Mouse (Mus musculus): Measurements from ENCODE around the gene Scmh1. TPM values are rescaled to one million over a fixed set of nuclear protein-coding genes. Genes with fewer than 3 reads are reported as not detected.

The Scmh1 gene
- polyA plus RNA-seq, 1 experiment from 2014 or later, result 43.5 TPM

GRCm38 (mm10) chr4:120405806-120406638 lies 941 bp downstream of the Scmh1 start:
- H3K36me3 ChIP-seq, result no peaks in the 10 kb centered on the region
- H3K27ac ChIP-seq, result peak overlapping the region; percentile 98
- no peaks in the 10 kb centered on the region for H3K27me3 ChIP-seq
- H3K4me2 ChIP-seq, result peak overlapping the region; percentile 62
- H3K4me3 ChIP-seq (replicated peaks), result peak overlapping the region; percentile 99
- H3K9me3 ChIP-seq (replicated peaks), result no peaks in the 10 kb centered on the region
- peak overlapping the region; percentile 96 for H3K9ac ChIP-seq
- WGBS, result 2% methylated on average over 25 of the region's 25 CpGs
- peak; percentile 13 for ATAC-seq (replicated peaks; ENCODE audit: low FRiP score)
- peaks cover 19% of the 10 kb centered on the region for H3K4me1 ChIP-seq

- ATAC-seq (replicated peaks; ENCODE audit: low FRiP score), result no peak
- Histone ChIP-seq H3K27me3 (no peaks in the 10 kb centered on the region), H3K36me3 (no peaks in the 10 kb centered on the region), H3K4me3 (replicated peaks) (peak overlapping the region; percentile 99), H3K9me3 (replicated peaks) (no peaks in the 10 kb centered on the region), H3K9ac (no peak overlapping the region; the same call in 1 of the 2 replicates), H3K27ac (peak overlapping the region; percentile 98), H3K4me2 (peak overlapping the region; percentile 62), H3K4me1 (peaks cover 24% of the 10 kb centered on the region)
- 33% methylated on average over 3 of the region's 3 CpGs for WGBS
These were observed 1.7 kb downstream of the Scmh1 start for GRCm38 (mm10) chr4:120406639-120407273.

- Histone ChIP-seq H3K4me1 (peaks cover 30% of the 10 kb centered on the region), H3K9me3 (replicated peaks) (no peaks in the 10 kb centered on the region), H3K9ac (no peak overlapping the region), H3K36me3 (no peaks in the 10 kb centered on the region), H3K4me2 (no peak overlapping the region), H3K4me3 (replicated peaks) (no peak overlapping the region), H3K27ac (no peak overlapping the region), H3K27me3 (no peaks in the 10 kb centered on the region)
- ATAC-seq (replicated peaks; ENCODE audit: low FRiP score), result no peak
- 88% methylated on average over 4 of the region's 4 CpGs for WGBS
These were observed 13.0 kb downstream of the Scmh1 start for GRCm38 (mm10) chr4:120418053-120418452.

GRCm38 (mm10) chr4:120420193-120420592 lies 15.1 kb downstream of the Scmh1 start:
- H3K27ac ChIP-seq, result no peak overlapping the region
- H3K9me3 ChIP-seq (replicated peaks), result no peaks in the 10 kb centered on the region
- no peak overlapping the region for H3K9ac ChIP-seq
- no peak overlapping the region for H3K4me2 ChIP-seq
- peaks cover 30% of the 10 kb centered on the region for H3K4me1 ChIP-seq
- no peaks in the 10 kb centered on the region for H3K36me3 ChIP-seq
- no peak overlapping the region for H3K4me3 ChIP-seq (replicated peaks)
- no peak for ATAC-seq (replicated peaks; ENCODE audit: low FRiP score)
- no peaks in the 10 kb centered on the region for H3K27me3 ChIP-seq

GRCm38 (mm10) chr4:120420685-120421084 lies 15.6 kb downstream of the Scmh1 start:
- H3K27ac ChIP-seq, result peak overlapping the region; percentile 32
- ATAC-seq (replicated peaks; ENCODE audit: low FRiP score), result peak; percentile 80
- H3K4me2 ChIP-seq, result no peak overlapping the region
- peaks cover 30% of the 10 kb centered on the region for H3K4me1 ChIP-seq
- H3K9ac ChIP-seq, result no peak overlapping the region
- no peak overlapping the region for H3K4me3 ChIP-seq (replicated peaks)
- no peaks in the 10 kb centered on the region for H3K36me3 ChIP-seq
- H3K9me3 ChIP-seq (replicated peaks), result no peaks in the 10 kb centered on the region
- no peaks in the 10 kb centered on the region for H3K27me3 ChIP-seq

GRCm38 (mm10) chr4:120430601-120431000 lies 25.5 kb downstream of the Scmh1 start:
- H3K4me2 ChIP-seq, result no peak overlapping the region
- no peaks in the 10 kb centered on the region for H3K4me1 ChIP-seq
- H3K36me3 ChIP-seq, result no peaks in the 10 kb centered on the region
- no peaks in the 10 kb centered on the region for H3K9me3 ChIP-seq (replicated peaks)
- ATAC-seq (replicated peaks; ENCODE audit: low FRiP score), result no peak
- H3K27ac ChIP-seq, result no peak overlapping the region
- H3K9ac ChIP-seq, result no peak overlapping the region
- H3K4me3 ChIP-seq (replicated peaks), result no peak overlapping the region
- H3K27me3 ChIP-seq, result no peaks in the 10 kb centered on the region

GRCm38 (mm10) chr4:120432599-120433373 lies 27.7 kb downstream of the Scmh1 start:
- ATAC-seq (replicated peaks; ENCODE audit: low FRiP score), result no peak
- Histone ChIP-seq H3K27ac (no peak overlapping the region), H3K9me3 (replicated peaks) (no peaks in the 10 kb centered on the region)

GRCm38 (mm10) chr4:120461741-120462140 lies 56.7 kb downstream of the Scmh1 start:
- Histone ChIP-seq H3K9ac (no peak overlapping the region), H3K4me3 (replicated peaks) (no peak overlapping the region), H3K27me3 (no peaks in the 10 kb centered on the region), H3K4me2 (no peak overlapping the region), H3K9me3 (replicated peaks) (no peaks in the 10 kb centered on the region), H3K4me1 (no peaks in the 10 kb centered on the region), H3K36me3 (peaks cover 13% of the 10 kb centered on the region), H3K27ac (no peak overlapping the region)
- ATAC-seq (replicated peaks; ENCODE audit: low FRiP score), result no peak
- WGBS, result 86% methylated on average over 4 of the region's 4 CpGs

More at GRCm38 (mm10) chr4:120432599-120433373, 27.7 kb downstream of the Scmh1 start:
- no peaks in the 10 kb centered on the region for H3K4me1 ChIP-seq
- H3K4me3 ChIP-seq (replicated peaks), result no peak overlapping the region
- WGBS, result 69% methylated on average over 11 of the region's 11 CpGs
- H3K9ac ChIP-seq, result no peak overlapping the region
- H3K4me2 ChIP-seq, result no peak overlapping the region
- no peaks in the 10 kb centered on the region for H3K27me3 ChIP-seq
- H3K36me3 ChIP-seq, result no peaks in the 10 kb centered on the region

- H3K4me3 ChIP-seq (replicated peaks), result no peak overlapping the region
- H3K4me2 ChIP-seq, result no peak overlapping the region
- ATAC-seq (replicated peaks; ENCODE audit: low FRiP score), result no peak
- H3K36me3 ChIP-seq, result peaks cover 30% of the 10 kb centered on the region
- H3K9me3 ChIP-seq (replicated peaks), result no peaks in the 10 kb centered on the region
- H3K4me1 ChIP-seq, result no peaks in the 10 kb centered on the region
- no peak overlapping the region for H3K27ac ChIP-seq
- no peaks in the 10 kb centered on the region for H3K27me3 ChIP-seq
- WGBS, result 95% methylated on average over 2 of the region's 2 CpGs
- no peak overlapping the region for H3K9ac ChIP-seq
These were observed 67.9 kb downstream of the Scmh1 start for GRCm38 (mm10) chr4:120472946-120473345.

GRCm38 (mm10) chr4:120487707-120488106 lies 82.6 kb downstream of the Scmh1 start:
- Histone ChIP-seq H3K27ac (peak overlapping the region; percentile 41; the same call in 1 of the 2 replicates), H3K4me1 (peaks cover 7% of the 10 kb centered on the region), H3K36me3 (peaks cover 44% of the 10 kb centered on the region), H3K27me3 (no peaks in the 10 kb centered on the region), H3K4me3 (replicated peaks) (no peak overlapping the region), H3K9ac (no peak overlapping the region), H3K4me2 (no peak overlapping the region), H3K9me3 (replicated peaks) (no peaks in the 10 kb centered on the region)
- WGBS, result 23% methylated on average over 1 of the region's 1 CpGs
- no peak for ATAC-seq (replicated peaks; ENCODE audit: low FRiP score)

- H3K9ac ChIP-seq, result no peak overlapping the region
These were observed 101.9 kb downstream of the Scmh1 start for GRCm38 (mm10) chr4:120506955-120507354.

GRCm38 (mm10) chr4:120511203-120511602 lies 106.1 kb downstream of the Scmh1 start:
- H3K36me3 ChIP-seq, result peaks cover 63% of the 10 kb centered on the region

More at GRCm38 (mm10) chr4:120506955-120507354, 101.9 kb downstream of the Scmh1 start:
- H3K9me3 ChIP-seq (replicated peaks), result peaks cover 3% of the 10 kb centered on the region; the same call in 1 of the 2 replicates
- H3K4me1 ChIP-seq, result no peaks in the 10 kb centered on the region
- H3K4me2 ChIP-seq, result no peak overlapping the region
- peaks cover 61% of the 10 kb centered on the region for H3K36me3 ChIP-seq
- no peaks in the 10 kb centered on the region for H3K27me3 ChIP-seq
- H3K4me3 ChIP-seq (replicated peaks), result no peak overlapping the region
- no peak overlapping the region for H3K27ac ChIP-seq
- 93% methylated on average over 1 of the region's 1 CpGs for WGBS
- ATAC-seq (replicated peaks; ENCODE audit: low FRiP score), result no peak

More at GRCm38 (mm10) chr4:120511203-120511602, 106.1 kb downstream of the Scmh1 start:
- WGBS, result 97% methylated on average over 4 of the region's 4 CpGs
- H3K27ac ChIP-seq, result no peak overlapping the region
- no peak overlapping the region for H3K9ac ChIP-seq
- H3K4me2 ChIP-seq, result no peak overlapping the region
- no peaks in the 10 kb centered on the region for H3K27me3 ChIP-seq
- H3K9me3 ChIP-seq (replicated peaks), result peaks cover 3% of the 10 kb centered on the region; the same call in 1 of the 2 replicates
- no peaks in the 10 kb centered on the region for H3K4me1 ChIP-seq
- ATAC-seq (replicated peaks; ENCODE audit: low FRiP score), result no peak
- H3K4me3 ChIP-seq (replicated peaks), result no peak overlapping the region

All from kidney, embryonic 15.5 days (tissue).